Mouse (Mus musculus) embryonic facial prominence, embryonic 15.5 days (tissue): ENCODE results near the gene Ccl27a. TPM values are rescaled to one million over a fixed set of nuclear protein-coding genes. Genes with fewer than 3 reads are reported as not detected.

Experiments used
- ATAC-seq: fragments of 200-750 bp; cut with Nextera tagmentation; 2 replicates; pipeline ENCODE4 v1.8.0; 2017; ENCODE audit warnings: low read depth, moderate TSS enrichment; ENCODE audit not compliant: insufficient number of reproducible peaks, low FRiP score, low TSS enrichment
- H3K27ac ChIP-seq: fragments of 300-500 bp; sonication (generic); replicated peaks from 2 replicates; pipeline ENCODE4 v1.5.1; 2015; ENCODE audit warnings: mild to moderate bottlenecking, inconsistent platforms
- H3K27me3 ChIP-seq: fragments of 300-500 bp; sonication (generic); 2 replicates; pipeline ENCODE4 v1.6.1; 2015; ENCODE audit warnings: inconsistent platforms
- H3K36me3 ChIP-seq: fragments of 300-500 bp; sonication (generic); 2 replicates; pipeline ENCODE4 v1.6.1; 2015; ENCODE audit warnings: mild to moderate bottlenecking, inconsistent platforms
- H3K4me1 ChIP-seq: fragments of 300-500 bp; sonication (generic); 2 replicates; pipeline ENCODE4 v1.6.1; 2015; ENCODE audit warnings: inconsistent platforms
- H3K4me2 ChIP-seq: fragments of 300-500 bp; sonication (generic); replicated peaks from 2 replicates; pipeline ENCODE4 v1.6.1; 2015; ENCODE audit warnings: mild to moderate bottlenecking, inconsistent platforms
- H3K4me3 ChIP-seq: fragments of 300-500 bp; sonication (generic); replicated peaks from 2 replicates; pipeline ENCODE4 v1.5.1; 2015; ENCODE audit warnings: mild to moderate bottlenecking, inconsistent platforms
- H3K9ac ChIP-seq: fragments of 300-500 bp; sonication (generic); 2 replicates; pipeline ENCODE4 v1.6.1; 2015; ENCODE audit warnings: inconsistent platforms
- H3K9me3 ChIP-seq: fragments of 300-500 bp; sonication (generic); replicated peaks from 2 replicates; pipeline ENCODE4 v1.6.1; 2016; ENCODE audit warnings: inconsistent platforms
- WGBS: fragments of 180-500 bp; shearing (Covaris S2); methylation state at CpG from one replicate; pipeline ENCODE4 v1.1.7; 2015; 5-methylcytosine and 5-hydroxymethylcytosine counted together
- polyA plus RNA-seq: library from polyadenylated mRNA; unstranded; fragments of >200 nt; fragmentation: Nextera tagmentation; extraction: Ambion mirVana; gene quantifications from 2 replicates; pipeline ENCODE4 v1.2.1, GENCODE M21; 2015

Ccl27a gene
- polyA plus RNA-seq, 1 experiment from 2014 or later: 43.8 TPM

GRCm38 (mm10) chr4:41762099-41762687 is 11.9 kb downstream of the Ccl27a start:
- H3K4me2 ChIP-seq: peak overlapping the region; percentile 66
- peak; percentile 81 for ATAC-seq
- peaks cover 38% of the 10 kb centered on the region for H3K4me1 ChIP-seq
- H3K27me3 ChIP-seq: no peaks in the 10 kb centered on the region
- no peaks in the 10 kb centered on the region for H3K9me3 ChIP-seq
- peak overlapping the region; percentile 95 for H3K27ac ChIP-seq
- H3K36me3 ChIP-seq: peaks cover 15% of the 10 kb centered on the region; the same call in 1 of the 2 replicates
- WGBS: 35% methylated on average over 8 of the region's 8 CpGs
- peak overlapping the region; percentile 59 for H3K4me3 ChIP-seq
- peak overlapping the region; percentile 18; the same call in 1 of the 2 replicates for H3K9ac ChIP-seq

GRCm38 (mm10) chr4:41761680-41762079 is 12.4 kb downstream of the Ccl27a start:
- Histone ChIP-seq H3K4me3 (peak overlapping the region; percentile 59), H3K27me3 (no peaks in the 10 kb centered on the region), H3K36me3 (peaks cover 15% of the 10 kb centered on the region; the same call in 1 of the 2 replicates), H3K27ac (peak overlapping the region; percentile 95), H3K9ac (0 out of 2 replicates have a peak overlapping the region, but pooled peaks have one; percentile 50), H3K4me2 (peak overlapping the region; percentile 66), H3K9me3 (no peaks in the 10 kb centered on the region), H3K4me1 (peaks cover 40% of the 10 kb centered on the region)
- no peak for ATAC-seq

GRCm38 (mm10) chr4:41760911-41761310 is 13.1 kb downstream of the Ccl27a start:
- Histone ChIP-seq H3K9me3 (no peaks in the 10 kb centered on the region), H3K36me3 (peaks cover 13% of the 10 kb centered on the region; the same call in 1 of the 2 replicates), H3K4me1 (peaks cover 46% of the 10 kb centered on the region), H3K4me2 (peak overlapping the region; percentile 66), H3K9ac (peak overlapping the region; percentile 50), H3K27ac (peak overlapping the region; percentile 95), H3K27me3 (no peaks in the 10 kb centered on the region), H3K4me3 (peak overlapping the region; percentile 59)
- no peak for ATAC-seq
- 30% methylated on average over 4 of the region's 4 CpGs for WGBS

DNA sequence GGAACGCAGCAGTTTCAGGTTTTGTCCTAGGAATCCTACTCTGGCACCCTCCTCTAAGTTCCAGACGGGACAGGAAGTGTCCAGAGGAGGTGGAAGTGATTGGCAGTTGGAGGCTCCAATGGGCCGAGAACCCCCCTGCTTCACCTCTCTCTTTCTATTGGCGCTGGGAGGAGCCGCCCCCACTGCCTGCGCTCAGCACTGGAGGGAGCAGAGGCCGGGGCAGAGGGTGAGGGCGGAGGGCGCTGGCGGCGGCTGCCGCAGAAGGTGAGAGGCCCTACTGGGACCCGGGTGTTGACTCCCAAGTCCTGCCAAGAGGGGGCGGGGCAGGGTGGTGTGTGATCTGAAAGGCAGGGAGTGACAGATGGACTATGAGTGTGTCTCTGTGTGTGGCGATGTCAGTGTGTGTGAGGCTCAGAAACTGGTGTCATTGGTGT is 13.7 kb downstream of the Ccl27a start:
- H3K4me3 ChIP-seq: peak overlapping the region; percentile 59
- WGBS: 1% methylated on average over 15 of the region's 15 CpGs
- peaks cover 13% of the 10 kb centered on the region; the same call in 1 of the 2 replicates for H3K36me3 ChIP-seq
- no peaks in the 10 kb centered on the region for H3K27me3 ChIP-seq
- no peaks in the 10 kb centered on the region for H3K9me3 ChIP-seq
- H3K9ac ChIP-seq: peak overlapping the region; percentile 50
- H3K4me1 ChIP-seq: peaks cover 46% of the 10 kb centered on the region
- peak; percentile 87 for ATAC-seq
- peak overlapping the region; percentile 66 for H3K4me2 ChIP-seq
- H3K27ac ChIP-seq: peak overlapping the region; percentile 95

DNA sequence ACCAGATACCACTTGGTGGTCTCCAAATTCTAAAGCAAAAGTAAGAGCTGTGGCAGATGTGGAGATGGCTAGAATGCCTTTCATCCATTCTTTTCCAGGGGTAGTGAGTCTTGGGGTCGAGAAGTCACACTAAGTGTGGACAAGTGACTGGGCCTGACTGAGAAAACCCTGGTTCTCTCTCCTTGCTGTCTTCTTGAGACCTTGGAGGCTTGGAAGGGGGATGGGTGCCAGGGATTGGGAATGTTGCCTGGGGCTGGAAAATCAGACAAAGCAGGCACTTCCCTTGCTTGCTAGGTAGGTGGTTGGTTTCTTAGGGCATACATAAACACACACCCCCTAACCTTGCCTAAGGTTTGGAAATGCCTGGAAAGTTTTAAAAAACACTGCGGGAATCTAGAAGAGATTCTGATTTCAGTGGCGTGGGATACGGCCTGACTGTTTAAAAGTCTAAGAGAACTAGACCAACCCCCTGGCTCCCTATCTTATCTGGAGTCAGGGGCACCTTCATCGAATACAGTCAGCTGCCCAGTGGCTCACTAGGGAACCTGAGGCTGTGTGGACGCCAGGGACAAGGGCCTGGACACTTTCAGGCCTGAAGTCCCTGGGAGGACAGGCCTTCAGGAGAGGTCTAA is 14.3 kb downstream of the Ccl27a start:
- Histone ChIP-seq H3K4me1 (peaks cover 50% of the 10 kb centered on the region), H3K4me2 (peak overlapping the region; percentile 66), H3K9me3 (no peaks in the 10 kb centered on the region), H3K4me3 (peak overlapping the region; percentile 59), H3K36me3 (peaks cover 13% of the 10 kb centered on the region; the same call in 1 of the 2 replicates), H3K9ac (peak overlapping the region; percentile 21; the same call in 1 of the 2 replicates), H3K27me3 (no peaks in the 10 kb centered on the region), H3K27ac (peak overlapping the region; percentile 95)
- no peak for ATAC-seq
- 24% methylated on average over 6 of the region's 6 CpGs for WGBS

- H3K4me1 ChIP-seq: peaks cover 53% of the 10 kb centered on the region
- H3K4me3 ChIP-seq: no peak overlapping the region
- no peaks in the 10 kb centered on the region for H3K9me3 ChIP-seq
- no peak overlapping the region for H3K9ac ChIP-seq
- H3K36me3 ChIP-seq: peaks cover 13% of the 10 kb centered on the region; the same call in 1 of the 2 replicates
- no peak overlapping the region for H3K4me2 ChIP-seq
- peak overlapping the region; percentile 95; the same call in 1 of the 2 replicates for H3K27ac ChIP-seq
- ATAC-seq: no peak
- 74% methylated on average over 9 of the region's 9 CpGs for WGBS
- no peaks in the 10 kb centered on the region for H3K27me3 ChIP-seq
These were observed 14.8 kb downstream of the Ccl27a start for GRCm38 (mm10) chr4:41759206-41759605.

- H3K4me1 ChIP-seq: peaks cover 50% of the 10 kb centered on the region
- H3K27me3 ChIP-seq: no peaks in the 10 kb centered on the region
- ATAC-seq: no peak
- H3K4me3 ChIP-seq: no peak overlapping the region
- H3K9me3 ChIP-seq: no peaks in the 10 kb centered on the region
- 85% methylated on average over 4 of the region's 4 CpGs for whole genome bisulfite sequencing
- H3K36me3 ChIP-seq: peaks cover 13% of the 10 kb centered on the region; the same call in 1 of the 2 replicates
- no peak overlapping the region for H3K9ac ChIP-seq
- H3K4me2 ChIP-seq: no peak overlapping the region
- no peak overlapping the region for H3K27ac ChIP-seq
These were observed 15.3 kb downstream of the Ccl27a start for GRCm38 (mm10) chr4:41758701-41759100.

- Histone ChIP-seq H3K9me3 (no peaks in the 10 kb centered on the region), H3K36me3 (peaks cover 13% of the 10 kb centered on the region; the same call in 1 of the 2 replicates), H3K4me1 (peaks cover 49% of the 10 kb centered on the region), H3K4me2 (no peak overlapping the region), H3K27me3 (no peaks in the 10 kb centered on the region), H3K9ac (no peak overlapping the region), H3K4me3 (no peak overlapping the region), H3K27ac (no peak overlapping the region)
- ATAC-seq: no peak
- WGBS: 77% methylated on average over 11 of the region's 11 CpGs
These were observed 16.0 kb downstream of the Ccl27a start for GRCm38 (mm10) chr4:41758021-41758420.

- no peak for ATAC-seq
- H3K36me3 ChIP-seq: peaks cover 13% of the 10 kb centered on the region; the same call in 1 of the 2 replicates
- no peak overlapping the region for H3K27ac ChIP-seq
- 89% methylated on average over 13 of the region's 13 CpGs for WGBS
- H3K4me1 ChIP-seq: peaks cover 43% of the 10 kb centered on the region
- no peak overlapping the region for H3K9ac ChIP-seq
- H3K4me2 ChIP-seq: no peak overlapping the region
- no peak overlapping the region for H3K4me3 ChIP-seq
- H3K9me3 ChIP-seq: no peaks in the 10 kb centered on the region
- no peaks in the 10 kb centered on the region for H3K27me3 ChIP-seq
These were observed 16.7 kb downstream of the Ccl27a start for GRCm38 (mm10) chr4:41757321-41757720.

- no peaks in the 10 kb centered on the region for H3K27me3 ChIP-seq
- no peaks in the 10 kb centered on the region for H3K9me3 ChIP-seq
- WGBS: 71% methylated on average over 8 of the region's 8 CpGs
- peaks cover 13% of the 10 kb centered on the region; the same call in 1 of the 2 replicates for H3K36me3 ChIP-seq
- peak overlapping the region; percentile 91 for H3K4me2 ChIP-seq
- H3K4me3 ChIP-seq: peak overlapping the region; percentile 86
- H3K9ac ChIP-seq: peak overlapping the region; percentile 22
- H3K27ac ChIP-seq: no peak overlapping the region; the same call in 1 of the 2 replicates
- ATAC-seq: no peak
- H3K4me1 ChIP-seq: peaks cover 34% of the 10 kb centered on the region
These were observed 17.6 kb downstream of the Ccl27a start for GRCm38 (mm10) chr4:41756440-41756839.
